9 mouse cellular contexts compared by ENCODE assay signal in the genomic region with DNA sequence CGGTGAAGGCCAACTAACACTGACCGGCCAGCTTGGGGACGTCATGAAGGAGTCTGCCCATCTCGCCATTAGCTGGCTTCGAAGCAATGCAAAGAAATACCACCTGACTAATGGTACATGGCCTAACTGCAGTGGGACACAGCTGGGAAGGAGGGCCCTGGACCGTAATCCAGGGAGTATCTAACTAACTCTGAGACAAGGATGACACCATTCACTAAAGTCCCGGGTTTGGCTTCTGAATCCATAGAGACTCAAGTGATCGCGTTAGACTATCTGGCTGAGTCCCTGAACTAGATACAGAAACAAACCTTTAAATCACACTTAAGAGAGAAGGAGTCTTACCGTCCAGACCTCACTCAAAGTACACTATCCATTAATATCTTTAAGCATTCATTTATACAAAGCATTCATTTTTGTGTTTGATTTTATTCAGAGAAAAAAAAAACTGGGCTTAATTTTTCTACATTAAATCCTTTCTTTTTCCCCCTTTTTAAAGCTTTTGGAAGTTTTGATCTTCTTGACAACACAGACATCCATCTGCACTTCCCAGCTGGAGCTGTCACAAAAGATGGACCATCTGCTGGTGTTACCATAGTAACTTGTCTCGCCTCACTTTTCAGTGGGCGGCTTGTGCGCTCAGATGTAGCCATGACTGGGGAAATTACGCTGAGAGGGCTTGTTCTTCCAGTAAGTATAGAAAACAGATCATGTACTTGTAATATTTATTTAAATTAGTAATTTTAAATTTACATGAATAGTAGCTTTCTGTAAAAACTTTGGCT. TPM values are rescaled to one million over a fixed set of nuclear protein-coding genes. Genes with fewer than 3 reads are reported as not detected.
DNase-seq lines count a peak whose midpoint lies in the region; ATAC-seq lines count a peak whose summit lies in the region.
"Had no signal": no experiment of that assay in that cellular context is flagged by ENCODE, and none has a peak within 500 bp of the region (broad histone marks: within the 10 kb centered on the region; RNA-seq: fewer than 3 reads in every experiment).

No protein-coding gene starts in this region.

- peak; percentile 73 for ATAC-seq in hindbrain, embryonic 11.5 days (ENCODE audit: low FRiP score)

- H3K36me3 ChIP-seq in hindbrain, embryonic 11.5 days (ENCODE audit: control insufficient read depth, insufficient read depth, low read length): no peaks in the 10 kb centered on the region
- peaks cover 51% of the 10 kb centered on the region for H3K36me3 ChIP-seq in limb, embryonic 10.5 days

- H3K4me1 ChIP-seq in hindbrain, embryonic 11.5 days (replicated peaks; ENCODE audit: control insufficient read depth, insufficient read depth, low read length): no peaks in the 10 kb centered on the region
- H3K4me1 ChIP-seq in limb, embryonic 10.5 days: no peaks in the 10 kb centered on the region
- H3K4me1 ChIP-seq: limb, embryonic 15.5 days had no signal

- H3K4me2 ChIP-seq in hindbrain, embryonic 11.5 days (replicated peaks; ENCODE audit: low read depth, low read length): no peak overlapping the region
- H3K4me2 ChIP-seq: limb, embryonic 15.5 days had no signal

- peak; percentile 29 for DNase-seq in lung, postnatal 25 days (ENCODE audit: low spot score)
- no peak for DNase-seq in lung, postnatal 14 days
- DNase-seq in hindbrain, embryonic 11.5 days (ENCODE audit: low spot score): peak; percentile 70
- peak; percentile 75 for DNase-seq in mesoderm, embryonic 11.5 days (ENCODE audit: low read depth, low spot score)
- DNase-seq in right cerebral cortex, postnatal 4 days: peak; percentile 55
- no peak for DNase-seq in T-cell, adult 2 months (ENCODE audit: low spot score)
- no peak for DNase-seq in limb, embryonic 10.5 days (ENCODE audit: low spot score)
- no peak for DNase-seq in thymus, postnatal 36 days

- H3K9me3 ChIP-seq in hindbrain, embryonic 11.5 days (ENCODE audit: control insufficient read depth, low read length): no peaks in the 10 kb centered on the region
- H3K9me3 ChIP-seq in limb, embryonic 10.5 days (replicated peaks): no peaks in the 10 kb centered on the region
- H3K9me3 ChIP-seq: limb, embryonic 15.5 days had no signal

- peak overlapping the region; percentile 47 for H3K27ac ChIP-seq in hindbrain, embryonic 11.5 days (ENCODE audit: low read depth, low read length)
- no peak overlapping the region for H3K27ac ChIP-seq in limb, embryonic 10.5 days
- H3K27ac ChIP-seq: limb, embryonic 15.5 days had no signal

- H3K9ac ChIP-seq in hindbrain, embryonic 11.5 days (ENCODE audit: low read depth, low read length): no peak overlapping the region
- H3K9ac ChIP-seq: limb, embryonic 15.5 days had no signal

- 58% methylated on average over 14 of the region's 14 CpGs for WGBS in hindbrain, embryonic 11.5 days
- WGBS in limb, embryonic 10.5 days: 80% methylated on average over 14 of the region's 14 CpGs

- H3K27me3 ChIP-seq in hindbrain, embryonic 11.5 days (ENCODE audit: control insufficient read depth, insufficient read depth, low read length): no peaks in the 10 kb centered on the region
- no peaks in the 10 kb centered on the region for H3K27me3 ChIP-seq in limb, embryonic 10.5 days (ENCODE audit: low read depth, poor library complexity, severe bottlenecking)
- H3K27me3 ChIP-seq: limb, embryonic 15.5 days had no signal

- H3K4me3 ChIP-seq in hindbrain, embryonic 11.5 days (ENCODE audit: low read depth, low read length): no peak overlapping the region
- no peak overlapping the region for H3K4me3 ChIP-seq in limb, embryonic 10.5 days
- H3K4me3 ChIP-seq: limb, embryonic 15.5 days had no signal

RNA-seq across cellular contexts. Expression of a gene that starts 31.9 kb away (rescaled TPM):
- 5.9 and 6.3 TPM in 2 replicates for polyA plus RNA-seq in hindbrain, embryonic 11.5 days (2014; fragmentation: Nextera tagmentation; extraction: Ambion mirVana)
- polyA plus RNA-seq in limb, embryonic 10.5 days (2016; fragmentation: Nextera tagmentation; extraction: Ambion mirVana): 4.0 and 6.0 TPM in 2 replicates

RNA-seq across cellular contexts. Expression of a gene that starts 32.1 kb away (rescaled TPM):
- polyA plus RNA-seq in hindbrain, embryonic 11.5 days (2014; fragmentation: Nextera tagmentation; extraction: Ambion mirVana): 78.8 and 82.9 TPM in 2 replicates
- 46.8 and 56.1 TPM in 2 replicates for polyA plus RNA-seq in limb, embryonic 10.5 days (2016; fragmentation: Nextera tagmentation; extraction: Ambion mirVana)

Comparison
In these comparisons a context has a peak if more than half of its experiments do, and no peak if none do; other contexts are left out.
1. DNase-seq: peak in lung, postnatal 25 days (single experiment), hindbrain, embryonic 11.5 days (single experiment), mesoderm, embryonic 11.5 days (single experiment) and right cerebral cortex, postnatal 4 days (single experiment); none in lung, postnatal 14 days (single experiment), T-cell, adult 2 months (single experiment), limb, embryonic 10.5 days (single experiment) and thymus, postnatal 36 days (0 of 2).